Mouse (Mus musculus) midbrain, embryonic 11.5 days (tissue): ENCODE measurements at regions not wholly inside any gene's neighbourhood (a gene's known extent, or its start where the extent isn't known, plus 50 kb on each side); places are given as distances from the start of the nearest gene placed in this dataset.
A peak's percentile ranks its signal among the peaks of the same experiment; 100 is the strongest.

Experiments
- ATAC-seq: fragments of 200-750 bp; cut with Nextera tagmentation; 2 replicates; pipeline ENCODE4 v1.8.0; 2017; ENCODE audit warnings: moderate TSS enrichment, moderate library complexity; ENCODE audit not compliant: low FRiP score
- DNase-seq: peaks from one replicate; pipeline ENCODE4 v3.0.0; 2015; ENCODE audit warnings: low spot score; ENCODE audit errors: missing footprints
- H3K27ac ChIP-seq: fragments of 300-500 bp; sonication (generic); 2 replicates; pipeline ENCODE4 v1.5.1; 2014; ENCODE audit warnings: low read depth, low read length
- H3K27me3 ChIP-seq: fragments of 300-500 bp; sonication (generic); 2 replicates; pipeline ENCODE4 v1.6.1; 2014; ENCODE audit warnings: mild to moderate bottlenecking, low read length, moderate library complexity, mixed read lengths; ENCODE audit not compliant: control insufficient read depth, insufficient read depth
- H3K36me3 ChIP-seq: fragments of 300-500 bp; sonication (generic); 2 replicates; pipeline ENCODE4 v1.6.1; 2014; ENCODE audit warnings: mild to moderate bottlenecking, low read length, moderate library complexity, mixed read lengths; ENCODE audit not compliant: control insufficient read depth, insufficient read depth
- H3K4me1 ChIP-seq: fragments of 300-500 bp; sonication (generic); 2 replicates; pipeline ENCODE4 v1.6.1; 2014; ENCODE audit warnings: low read length; ENCODE audit not compliant: control insufficient read depth, insufficient read depth
- H3K4me2 ChIP-seq: fragments of 300-500 bp; sonication (generic); 2 replicates; pipeline ENCODE4 v1.6.1; 2014; ENCODE audit warnings: mild to moderate bottlenecking, moderate library complexity
- H3K4me3 ChIP-seq: fragments of 300-500 bp; sonication (generic); 2 replicates; pipeline ENCODE4 v1.5.1; 2014; ENCODE audit warnings: low read depth, low read length
- H3K9ac ChIP-seq: fragments of 300-500 bp; sonication (generic); 2 replicates; pipeline ENCODE4 v1.6.1; 2014; ENCODE audit warnings: low read length
- H3K9me3 ChIP-seq: fragments of 300-500 bp; sonication (generic); 2 replicates; pipeline ENCODE4 v1.6.1; 2016; ENCODE audit warnings: low read length; ENCODE audit not compliant: control insufficient read depth
- WGBS: fragments of 180-500 bp; shearing (Covaris S2); extraction: QIAGEN DNeasy Blood & Tissue Kit; methylation state at CpG from one replicate; pipeline ENCODE4 v1.1.7; 2014; 5-methylcytosine and 5-hydroxymethylcytosine counted together

DNA sequence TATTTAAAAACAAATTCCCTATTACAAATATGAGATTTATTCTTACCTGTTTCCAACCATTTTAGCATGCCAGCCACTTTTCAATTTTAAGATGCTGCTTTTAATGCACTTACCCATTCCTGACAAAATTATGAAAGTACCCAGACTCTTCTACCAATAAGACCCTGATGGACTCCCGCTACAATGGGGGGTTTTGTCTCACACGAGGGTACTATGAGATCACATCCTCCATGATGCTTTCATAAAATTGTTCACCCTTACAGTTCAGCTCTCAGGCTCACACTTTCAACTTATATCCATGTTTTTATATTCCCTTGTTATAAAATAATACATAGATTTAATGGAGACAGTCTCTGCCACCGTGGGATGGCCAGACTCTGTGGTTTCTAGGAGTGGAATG lies 68.1 kb upstream of the Adamts18 start:
- no peak for DNase-seq
- H3K4me3 ChIP-seq, result no peak overlapping the region
- no peak for ATAC-seq
- H3K4me2 ChIP-seq, result no peak overlapping the region
- H3K4me1 ChIP-seq, result no peaks in the 10 kb centered on the region
- no peaks in the 10 kb centered on the region for H3K27me3 ChIP-seq
- 83% methylated on average over 3 of the region's 3 CpGs for WGBS
- H3K27ac ChIP-seq, result no peak overlapping the region
- no peaks in the 10 kb centered on the region for H3K36me3 ChIP-seq
- H3K9ac ChIP-seq, result no peak overlapping the region
- no peaks in the 10 kb centered on the region for H3K9me3 ChIP-seq

DNA sequence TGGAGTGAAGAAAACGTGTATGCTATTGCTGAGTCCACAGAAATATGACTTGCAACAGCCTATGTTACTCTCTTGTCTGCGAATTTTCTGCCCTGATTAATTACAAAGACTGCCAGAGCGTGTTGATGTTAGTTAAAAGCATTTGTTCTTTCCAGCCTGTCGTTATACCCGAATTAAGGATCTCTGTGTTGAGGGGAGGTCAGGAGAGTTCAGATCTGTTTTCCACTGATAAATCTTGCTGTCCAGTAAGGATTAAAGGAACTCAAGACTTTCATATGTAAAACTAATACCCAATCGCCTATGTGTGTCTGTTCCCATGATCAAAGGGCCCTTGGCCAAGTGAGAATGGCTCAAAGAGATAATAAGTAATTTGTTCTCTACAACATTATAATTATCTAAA lies 68.7 kb upstream of the Adamts18 start:
- 51% methylated on average over 6 of the region's 6 CpGs for WGBS
- Histone ChIP-seq H3K27ac (no peak overlapping the region), H3K27me3 (no peaks in the 10 kb centered on the region), H3K4me2 (no peak overlapping the region), H3K36me3 (no peaks in the 10 kb centered on the region), H3K4me1 (no peaks in the 10 kb centered on the region), H3K9me3 (no peaks in the 10 kb centered on the region), H3K4me3 (no peak overlapping the region), H3K9ac (no peak overlapping the region)
- DNase-seq (no peak), ATAC-seq (no peak)

- Histone ChIP-seq H3K4me2 (no peak overlapping the region), H3K4me1 (no peaks in the 10 kb centered on the region), H3K36me3 (no peaks in the 10 kb centered on the region), H3K4me3 (no peak overlapping the region), H3K27ac (no peak overlapping the region), H3K9me3 (no peaks in the 10 kb centered on the region), H3K27me3 (no peaks in the 10 kb centered on the region), H3K9ac (no peak overlapping the region)
- DNase-seq, result no peak
- WGBS, result 83% methylated on average over 2 of the region's 2 CpGs
- ATAC-seq, result no peak
Measured at GRCm38 (mm10) chr8:113920306-113920705, 71.8 kb upstream of the Adamts18 start.

- no peak for DNase-seq
- ATAC-seq, result no peak
- H3K4me2 ChIP-seq, result no peak overlapping the region
- no peak overlapping the region for H3K9ac ChIP-seq
- no peaks in the 10 kb centered on the region for H3K36me3 ChIP-seq
- no peak overlapping the region for H3K4me3 ChIP-seq
- no peaks in the 10 kb centered on the region for H3K9me3 ChIP-seq
- H3K27ac ChIP-seq, result no peak overlapping the region
- no peaks in the 10 kb centered on the region for H3K4me1 ChIP-seq
- no peaks in the 10 kb centered on the region for H3K27me3 ChIP-seq
- WGBS, result 71% methylated on average over 3 of the region's 3 CpGs
Measured at GRCm38 (mm10) chr8:113923381-113923780, 74.8 kb upstream of the Adamts18 start.

- Histone ChIP-seq H3K27me3 (no peaks in the 10 kb centered on the region), H3K9ac (no peak overlapping the region), H3K36me3 (no peaks in the 10 kb centered on the region), H3K4me3 (no peak overlapping the region), H3K4me2 (no peak overlapping the region), H3K4me1 (no peaks in the 10 kb centered on the region; the same call in 1 of the 2 replicates), H3K9me3 (no peaks in the 10 kb centered on the region), H3K27ac (no peak overlapping the region)
- WGBS, result 86% methylated on average over 3 of the region's 3 CpGs
- ATAC-seq (no peak), DNase-seq (no peak)
Measured at GRCm38 (mm10) chr8:113953721-113954120, 105.2 kb upstream of the Adamts18 start.

- no peaks in the 10 kb centered on the region for H3K27me3 ChIP-seq
- H3K9me3 ChIP-seq, result no peaks in the 10 kb centered on the region
- ATAC-seq (no peak), DNase-seq (no peak)
- no peak overlapping the region for H3K27ac ChIP-seq
- no peak overlapping the region for H3K4me3 ChIP-seq
- H3K4me2 ChIP-seq, result no peak overlapping the region
- H3K4me1 ChIP-seq, result no peaks in the 10 kb centered on the region; the same call in 1 of the 2 replicates
- WGBS, result 90% methylated on average over 14 of the region's 14 CpGs
- H3K36me3 ChIP-seq, result no peaks in the 10 kb centered on the region
- H3K9ac ChIP-seq, result no peak overlapping the region
Measured at GRCm38 (mm10) chr8:113956439-113957043, 108.0 kb upstream of the Adamts18 start.

DNA sequence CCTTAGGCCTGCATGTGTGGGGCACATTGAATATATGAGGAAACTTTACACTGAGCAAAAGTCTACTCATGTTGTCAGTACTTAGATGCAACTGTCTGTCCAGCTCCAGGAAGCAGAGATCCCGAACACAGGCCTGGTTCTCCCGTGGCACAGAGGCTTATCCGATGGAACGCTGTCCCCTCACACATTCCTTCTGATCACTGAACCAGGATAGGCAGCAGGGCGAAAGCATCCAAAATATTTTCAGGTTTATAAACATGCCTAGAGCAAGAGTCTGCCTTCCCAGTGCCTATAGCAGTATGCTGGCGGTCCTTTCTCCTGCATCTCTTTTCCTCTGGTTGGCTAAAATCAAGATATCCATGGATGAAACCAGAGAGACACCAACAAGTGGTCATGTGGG lies 109.3 kb upstream of the Adamts18 start:
- Histone ChIP-seq H3K27ac (no peak overlapping the region), H3K9ac (no peak overlapping the region), H3K27me3 (no peaks in the 10 kb centered on the region), H3K4me1 (no peaks in the 10 kb centered on the region; the same call in 1 of the 2 replicates), H3K4me3 (no peak overlapping the region), H3K4me2 (no peak overlapping the region), H3K36me3 (no peaks in the 10 kb centered on the region), H3K9me3 (no peaks in the 10 kb centered on the region)
- ATAC-seq (no peak), DNase-seq (peak; percentile 31)
- WGBS, result 55% methylated on average over 6 of the region's 6 CpGs

- Histone ChIP-seq H3K4me1 (no peaks in the 10 kb centered on the region), H3K4me3 (no peak overlapping the region), H3K36me3 (no peaks in the 10 kb centered on the region), H3K27ac (no peak overlapping the region), H3K27me3 (no peaks in the 10 kb centered on the region), H3K9ac (no peak overlapping the region), H3K4me2 (no peak overlapping the region), H3K9me3 (no peaks in the 10 kb centered on the region)
- whole genome bisulfite sequencing, result 83% methylated on average over 5 of the region's 5 CpGs
- DNase-seq (no peak), ATAC-seq (no peak)
Measured at GRCm38 (mm10) chr8:113975810-113976209, 127.3 kb upstream of the Adamts18 start.

- H3K27ac ChIP-seq, result no peak overlapping the region
- no peaks in the 10 kb centered on the region for H3K27me3 ChIP-seq
- no peaks in the 10 kb centered on the region for H3K36me3 ChIP-seq
- WGBS, result 46% methylated on average over 4 of the region's 4 CpGs
- H3K4me2 ChIP-seq, result no peak overlapping the region
- H3K4me1 ChIP-seq, result no peaks in the 10 kb centered on the region
- no peak overlapping the region for H3K9ac ChIP-seq
- DNase-seq (no peak), ATAC-seq (no peak)
- no peak overlapping the region for H3K4me3 ChIP-seq
- H3K9me3 ChIP-seq, result no peaks in the 10 kb centered on the region
Measured at GRCm38 (mm10) chr8:113976626-113977025, 128.1 kb upstream of the Adamts18 start.
